Mouse (Mus musculus) CH12.LX (cell line): ENCODE results near the gene Greb1. TPM values are rescaled to one million over a fixed set of nuclear protein-coding genes. Genes with fewer than 3 reads are reported as not detected.

Source experiments
- DNase-seq: peaks from one replicate; pipeline ENCODE4 v3.0.0-alpha.2; 2013; ENCODE audit errors: extremely low read depth
- H3K27ac ChIP-seq: 2 replicates; pipeline ENCODE4 v1.5.1; 2012; ENCODE audit warnings: low read depth, mild to moderate bottlenecking, control low read depth, moderate library complexity; ENCODE audit not compliant: insufficient read depth
- H3K27me3 ChIP-seq: replicated peaks from 2 replicates; pipeline ENCODE3; 2012; ENCODE audit warnings: inconsistent platforms
- H3K36me3 ChIP-seq, 2 experiments: replicated peaks in 1 of 2; 2 replicates each; pipeline versions ENCODE3 to v1.6.1; 2012; ENCODE audit warnings: inconsistent platforms in 1 of 2, low read length in 1 of 2, mild to moderate bottlenecking in 1 of 2, mixed read lengths in 1 of 2, moderate library complexity in 1 of 2; ENCODE audit not compliant: control insufficient read depth in 1 of 2, insufficient read depth in 1 of 2
- H3K4me1 ChIP-seq, 2 experiments: 2 replicates each; pipeline ENCODE4 v1.6.1; 2012; ENCODE audit warnings: inconsistent platforms in 1 of 2, moderate library complexity in 1 of 2; ENCODE audit not compliant: insufficient read depth in 2 of 2, control insufficient read depth in 1 of 2
- H3K4me2 ChIP-seq: 2 replicates; pipeline ENCODE4 v1.6.1; 2012; ENCODE audit warnings: low read depth, mild to moderate bottlenecking, control low read depth; ENCODE audit not compliant: poor library complexity, insufficient read depth, severe bottlenecking
- H3K4me3 ChIP-seq, 3 experiments: fragments of 150-350 bp in 1 of 3; sonication (generic) in 1 of 3; replicated peaks in 1 of 3; 2 replicates each; pipeline versions ENCODE3 to v1.5.1; 2011 to 2012; ENCODE audit warnings: low read depth in 2 of 3, low read length in 2 of 3, mild to moderate bottlenecking in 2 of 3, moderate library complexity in 2 of 3, control low read depth in 1 of 3, improper control_type of control experiment in 1 of 3, inconsistent platforms in 1 of 3, mixed read lengths in 1 of 3; ENCODE audit not compliant: poor library complexity in 1 of 3
- H3K79me2 ChIP-seq: replicated peaks from 2 replicates; pipeline ENCODE4 v1.6.1; 2012; ENCODE audit warnings: mild to moderate bottlenecking, moderate library complexity; ENCODE audit not compliant: control insufficient read depth, poor library complexity, insufficient read depth, severe bottlenecking; ENCODE audit errors: extremely low read depth
- H3K9ac ChIP-seq: 2 replicates; pipeline ENCODE4 v1.6.1; 2012; ENCODE audit warnings: low read depth, mild to moderate bottlenecking, control low read depth, moderate library complexity; ENCODE audit not compliant: insufficient read depth
- H3K9me3 ChIP-seq: replicated peaks from 2 replicates; pipeline ENCODE3; 2012; ENCODE audit warnings: low read length, inconsistent platforms, mixed read lengths
- BHLHE40 ChIP-seq: IDR thresholded peaks from 2 replicates; pipeline ENCODE4 v1.6.1; 2011; ENCODE audit warnings: mild to moderate bottlenecking, low read depth, low read length, improper control_type of control experiment
- CHD1 ChIP-seq: IDR thresholded peaks from 2 replicates; pipeline ENCODE4 v1.6.1; 2012; ENCODE audit warnings: low read depth, low read length, improper control_type of control experiment, inconsistent platforms
- E2F4 ChIP-seq: IDR thresholded peaks from 2 replicates; pipeline ENCODE4 v1.6.1; 2011; ENCODE audit warnings: low read depth, low read length, improper control_type of control experiment; ENCODE audit not compliant: insufficient replicate concordance
- EP300 ChIP-seq: IDR thresholded peaks from 2 replicates; pipeline ENCODE4 v1.6.1; 2011; ENCODE audit warnings: low read length, improper control_type of control experiment
- ETS1 ChIP-seq: conservative IDR thresholded peaks from 2 replicates; pipeline ENCODE4 v1.6.1; 2012; ENCODE audit warnings: low read depth, mild to moderate bottlenecking, inconsistent platforms, low read length, improper control_type of control experiment, moderate library complexity
- HCFC1 ChIP-seq: IDR thresholded peaks from 2 replicates; pipeline ENCODE4 v1.6.1; 2012; ENCODE audit warnings: low read depth, mild to moderate bottlenecking, inconsistent platforms, low read length, improper control_type of control experiment
- IRF4 ChIP-seq: IDR thresholded peaks from 2 replicates; pipeline ENCODE4 v1.6.1; 2014; ENCODE audit warnings: low read depth, mild to moderate bottlenecking, inconsistent platforms, low read length, improper control_type of control experiment
- JUN ChIP-seq: IDR thresholded peaks from 2 replicates; pipeline ENCODE4 v1.6.1; 2011; ENCODE audit warnings: low read depth, mild to moderate bottlenecking, low read length, improper control_type of control experiment, moderate library complexity; ENCODE audit not compliant: insufficient read depth
- MAFK ChIP-seq: IDR thresholded peaks from 2 replicates; pipeline ENCODE4 v1.6.1; 2011; ENCODE audit warnings: low read length, improper control_type of control experiment; ENCODE audit not compliant: insufficient replicate concordance
- MAX ChIP-seq: IDR thresholded peaks from 2 replicates; pipeline ENCODE4 v1.6.1; 2011; ENCODE audit warnings: low read length, improper control_type of control experiment
- MAZ ChIP-seq: IDR thresholded peaks from 2 replicates; pipeline ENCODE4 v1.6.1; 2012; ENCODE audit warnings: low read depth, mild to moderate bottlenecking, inconsistent platforms, low read length, improper control_type of control experiment, moderate library complexity
- MYC ChIP-seq: IDR thresholded peaks from 2 replicates; pipeline ENCODE4 v1.6.1; 2011; ENCODE audit warnings: low read depth, mild to moderate bottlenecking, improper control_type of control experiment, low read length
- PAX5 ChIP-seq: IDR thresholded peaks from 2 replicates; pipeline ENCODE4 v1.6.1; 2012; ENCODE audit warnings: low read length, inconsistent platforms, mixed read lengths
- POLR2A ChIP-seq: IDR thresholded peaks from 2 replicates; pipeline ENCODE4 v1.6.1; 2011; ENCODE audit warnings: low read depth, mild to moderate bottlenecking, improper control_type of control experiment, low read length
- SIN3A ChIP-seq: IDR thresholded peaks from 2 replicates; pipeline ENCODE4 v1.6.1; 2012; ENCODE audit warnings: low read length, improper control_type of control experiment, inconsistent platforms
- TBP ChIP-seq: conservative IDR thresholded peaks from 2 replicates; pipeline ENCODE4 v1.6.1; 2011; ENCODE audit warnings: low read depth, low read length, improper control_type of control experiment
- UBTF ChIP-seq: IDR thresholded peaks from 2 replicates; pipeline ENCODE4 v1.6.1; 2012; ENCODE audit warnings: low read depth, mild to moderate bottlenecking, inconsistent platforms, low read length, improper control_type of control experiment, moderate library complexity
- USF1 ChIP-seq: IDR thresholded peaks from 2 replicates; pipeline ENCODE4 v1.6.1; 2014; ENCODE audit warnings: low read depth, mild to moderate bottlenecking, inconsistent platforms, low read length, improper control_type of control experiment
- ZC3H11A ChIP-seq: IDR thresholded peaks from 2 replicates; pipeline ENCODE4 v1.6.1; 2012; ENCODE audit warnings: low read depth, mild to moderate bottlenecking, inconsistent platforms, low read length, improper control_type of control experiment
- ZKSCAN1 ChIP-seq: IDR thresholded peaks from 2 replicates; pipeline ENCODE4 v1.6.1; 2012; ENCODE audit warnings: low read depth, inconsistent platforms, low read length, improper control_type of control experiment, borderline replicate concordance
- dilution Hi-C: fragments of 300-500 bp; cut with MboI; formaldehyde crosslinking; loops from 2 replicates; pipeline ENCODE4 v1.14.3; 2020; ENCODE audit warnings: low sequenced_read_pairs; ENCODE audit not compliant: extremely low pct_unique_long_range_greater_than_20kb, extremely low pct_ligation_motif_present
- in situ Hi-C: fragments of 300-500 bp; cut with MboI; formaldehyde crosslinking; loops from 3 replicates; pipeline ENCODE4 v1.14.3; 2019; ENCODE audit warnings: low sequenced_read_pairs, low pct_ligation_motif_present, low pct_unique_long_range_greater_than_20kb, mixed read lengths
- polyA plus RNA-seq: library from polyadenylated mRNA; unstranded; fragments of >175 nt; gene quantifications from 2 replicates; pipeline ENCODE4 v1.2.1, GENCODE M21; 2012; ENCODE audit warnings: low read depth; ENCODE audit not compliant: insufficient read length
- total RNA-seq, 2 experiments: library from RNA; depleted of rRNA; stranded (reverse); fragments of 300-350 nt in 1 of 2; fragments of >200 nt in 1 of 2; gene quantifications; 2 replicates each; pipeline ENCODE4 v1.2.3; 2012 to 2014

Gene Greb1
- total and polyA plus RNA-seq, 3 experiments: not detected

GRCm38 (mm10) chr12:16800959-16801315 is 251 bp upstream of the Greb1 start:
- TF ChIP-seq EP300 (no peak), SIN3A (no peak), CHD1 (no peak), POLR2A (no peak), JUN (no peak), HCFC1 (no peak), ZKSCAN1 (no peak), MAX (no peak), PAX5 (no peak), UBTF (no peak), MYC (no peak)
- H3K4me2 ChIP-seq: no peak overlapping the region
- H3K4me1 ChIP-seq: peaks cover 4% of the 10 kb centered on the region in 2 experiments; a peak in 3 of 4 replicates
- no peak for DNase-seq
- dilution Hi-C loops: no loop called here
- no peak overlapping the region for H3K9ac ChIP-seq
- no peaks in the 10 kb centered on the region for H3K9me3 ChIP-seq
- in situ Hi-C loops: loop anchor here (25.0 kb wide), 1 partner anchor 461 kb away; the partner anchor contains the start of gene Pdia6
- H3K79me2 ChIP-seq: no peaks in the 10 kb centered on the region
- no peak overlapping the region for H3K4me3 ChIP-seq
- no peaks in the 10 kb centered on the region for H3K27me3 ChIP-seq
- no peak overlapping the region for H3K27ac ChIP-seq
- no peaks in the 10 kb centered on the region for H3K36me3 ChIP-seq

GRCm38 (mm10) chr12:16799928-16800258 is 793 bp downstream of the Greb1 start:
- no peaks in the 10 kb centered on the region for H3K36me3 ChIP-seq
- TF ChIP-seq CHD1: no peak
- no peak for TF ChIP-seq ZC3H11A
- TF ChIP-seq MAFK: no peak
- TF ChIP-seq USF1: no peak
- no peak for TF ChIP-seq MAZ
- no peak for TF ChIP-seq ETS1
- TF ChIP-seq E2F4: no peak
- no peak for TF ChIP-seq BHLHE40
- no peak for TF ChIP-seq TBP
- TF ChIP-seq PAX5: no peak
- TF ChIP-seq IRF4: no peak
- TF ChIP-seq EP300: no peak
- no peak for TF ChIP-seq MYC
- in situ Hi-C loops (loop anchor here (25.0 kb wide), 1 partner anchor 462 kb away; the partner anchor contains the start of gene Pdia6), dilution Hi-C loops (no loop called here)
- H3K9me3 ChIP-seq: no peaks in the 10 kb centered on the region
- no peak overlapping the region for H3K4me3 ChIP-seq
- no peak overlapping the region for H3K9ac ChIP-seq
- no peaks in the 10 kb centered on the region for H3K79me2 ChIP-seq
- H3K27ac ChIP-seq: no peak overlapping the region
- H3K27me3 ChIP-seq: no peaks in the 10 kb centered on the region
- DNase-seq: no peak
- peaks cover 0 to 4% of the 10 kb centered on the region in 2 experiments; a peak in 1 of 4 replicates for H3K4me1 ChIP-seq
- no peak overlapping the region for H3K4me2 ChIP-seq
